Mouse (Mus musculus): Measurements from ENCODE around the gene Nhsl2.

- TF ChIP-seq CTCF (IDR thresholded peaks at IDR 0.05) (no peak), EP300 (IDR thresholded peaks at IDR 0.05) (no peak)
Observed at GRCm38 (mm10) chrX:101898341-101898740, 49.2 kb downstream of the Nhsl2 start.

All from lung, postnatal 0 days (tissue).